Mouse (Mus musculus): ENCODE data around the gene 4932438H23Rik. TPM values are rescaled to one million over a fixed set of nuclear protein-coding genes. Genes with fewer than 3 reads are reported as not detected.

The 4932438H23Rik gene
- polyA plus RNA-seq (2014; fragmentation: Nextera tagmentation; extraction: Ambion mirVana), result 0.48 and 1.0 TPM in 2 replicates

GRCm38 (mm10) chr16:91095022-91095421, at the start of gene 4932438H23Rik:
TSS of gene 4932438H23Rik (minus strand) at chr16:91095122.
- Histone ChIP-seq H3K9me3 (replicated peaks; ENCODE audit: control insufficient read depth, low read length) (no peaks in the 10 kb centered on the region), H3K4me2 (ENCODE audit: low read length) (no peak within 1 kb of the TSS), H3K36me3 (ENCODE audit: control insufficient read depth, insufficient read depth, low read length) (no peaks in the 10 kb centered on the region), H3K27me3 (replicated peaks; ENCODE audit: control insufficient read depth, insufficient read depth, low read length) (no peaks in the 10 kb centered on the region), H3K9ac (ENCODE audit: low read length) (no peak within 1 kb of the TSS), H3K27ac (ENCODE audit: low read depth, low read length) (no peak within 1 kb of the TSS), H3K4me3 (ENCODE audit: low read depth, low read length) (no peak within 1 kb of the TSS), H3K4me1 (ENCODE audit: control insufficient read depth, insufficient read depth, low read length) (peaks cover 14% of the 10 kb centered on the region)
- WGBS, result 90% methylated on average over 8 of the region's 8 CpGs
- ATAC-seq (no peak), DNase-seq (ENCODE audit: low spot score) (no peak)

GRCm38 (mm10) chr16:91140991-91141630, 46.2 kb upstream of the 4932438H23Rik start:
- ATAC-seq (peak; percentile 35; the same call in 1 of the 2 replicates), DNase-seq (ENCODE audit: low spot score) (peak; percentile 57)
- Histone ChIP-seq H3K4me2 (ENCODE audit: low read length) (peak overlapping the region; percentile 28), H3K27ac (ENCODE audit: low read depth, low read length) (peak overlapping the region; percentile 82), H3K9ac (ENCODE audit: low read length) (no peak overlapping the region; the same call in 1 of the 2 replicates), H3K4me1 (ENCODE audit: control insufficient read depth, insufficient read depth, low read length) (peaks cover 27% of the 10 kb centered on the region), H3K9me3 (replicated peaks; ENCODE audit: control insufficient read depth, low read length) (peaks cover 9% of the 10 kb centered on the region; the same call in 1 of the 2 replicates), H3K4me3 (ENCODE audit: low read depth, low read length) (no peak overlapping the region), H3K36me3 (ENCODE audit: control insufficient read depth, insufficient read depth, low read length) (no peaks in the 10 kb centered on the region), H3K27me3 (replicated peaks; ENCODE audit: control insufficient read depth, insufficient read depth, low read length) (no peaks in the 10 kb centered on the region)
- 6% methylated on average over 20 of the region's 20 CpGs for WGBS

- peak overlapping the region; percentile 33 for H3K4me2 ChIP-seq (ENCODE audit: low read length)
- WGBS, result 2% methylated on average over 10 of the region's 10 CpGs
- no peak overlapping the region for H3K9ac ChIP-seq (ENCODE audit: low read length)
- no peaks in the 10 kb centered on the region for H3K36me3 ChIP-seq (ENCODE audit: control insufficient read depth, insufficient read depth, low read length)
- peak; percentile 96 for ATAC-seq
- H3K9me3 ChIP-seq (replicated peaks; ENCODE audit: control insufficient read depth, low read length), result peaks cover 9% of the 10 kb centered on the region; the same call in 1 of the 2 replicates
- peaks cover 27% of the 10 kb centered on the region for H3K4me1 ChIP-seq (ENCODE audit: control insufficient read depth, insufficient read depth, low read length)
- H3K4me3 ChIP-seq (ENCODE audit: low read depth, low read length), result no peak overlapping the region
- DNase-seq (ENCODE audit: low spot score), result peak; percentile 97
- H3K27ac ChIP-seq (ENCODE audit: low read depth, low read length), result peak overlapping the region; percentile 91
- no peaks in the 10 kb centered on the region for H3K27me3 ChIP-seq (replicated peaks; ENCODE audit: control insufficient read depth, insufficient read depth, low read length)
These were observed 45.5 kb upstream of the 4932438H23Rik start for GRCm38 (mm10) chr16:91140457-91140856.

- DNase-seq (ENCODE audit: low spot score) (no peak), ATAC-seq (peak; percentile 61)
- peaks cover 6% of the 10 kb centered on the region; the same call in 1 of the 2 replicates for H3K9me3 ChIP-seq (replicated peaks; ENCODE audit: control insufficient read depth, low read length)
- peak overlapping the region; percentile 91 for H3K27ac ChIP-seq (ENCODE audit: low read depth, low read length)
- H3K27me3 ChIP-seq (replicated peaks; ENCODE audit: control insufficient read depth, insufficient read depth, low read length), result no peaks in the 10 kb centered on the region
- H3K4me3 ChIP-seq (ENCODE audit: low read depth, low read length), result no peak overlapping the region
- under 1% methylated on average over 13 of the region's 13 CpGs for WGBS
- peak overlapping the region; percentile 33 for H3K4me2 ChIP-seq (ENCODE audit: low read length)
- no peaks in the 10 kb centered on the region for H3K36me3 ChIP-seq (ENCODE audit: control insufficient read depth, insufficient read depth, low read length)
- H3K4me1 ChIP-seq (ENCODE audit: control insufficient read depth, insufficient read depth, low read length), result peaks cover 27% of the 10 kb centered on the region
- H3K9ac ChIP-seq (ENCODE audit: low read length), result no peak overlapping the region
These were observed 45.1 kb upstream of the 4932438H23Rik start for GRCm38 (mm10) chr16:91140056-91140455.

- peak overlapping the region; percentile 33 for H3K4me2 ChIP-seq (ENCODE audit: low read length)
- WGBS, result 8% methylated on average over 10 of the region's 10 CpGs
These were observed 44.6 kb upstream of the 4932438H23Rik start for GRCm38 (mm10) chr16:91139481-91139880.

GRCm38 (mm10) chr16:91138736-91139135, 43.8 kb upstream of the 4932438H23Rik start:
- ATAC-seq, result no peak
- H3K4me2 ChIP-seq (ENCODE audit: low read length), result no peak overlapping the region
- no peaks in the 10 kb centered on the region for H3K27me3 ChIP-seq (replicated peaks; ENCODE audit: control insufficient read depth, insufficient read depth, low read length)
- peak; percentile 20 for DNase-seq (ENCODE audit: low spot score)
- peaks cover 27% of the 10 kb centered on the region for H3K4me1 ChIP-seq (ENCODE audit: control insufficient read depth, insufficient read depth, low read length)
- H3K27ac ChIP-seq (ENCODE audit: low read depth, low read length), result peak overlapping the region; percentile 91; the same call in 1 of the 2 replicates
- H3K9me3 ChIP-seq (replicated peaks; ENCODE audit: control insufficient read depth, low read length), result 0 out of 2 replicates have a peak, but pooled peaks cover 5% of the 10 kb centered on the region
- H3K4me3 ChIP-seq (ENCODE audit: low read depth, low read length), result no peak overlapping the region
- no peak overlapping the region for H3K9ac ChIP-seq (ENCODE audit: low read length)
- 77% methylated on average over 3 of the region's 3 CpGs for whole genome bisulfite sequencing
- H3K36me3 ChIP-seq (ENCODE audit: control insufficient read depth, insufficient read depth, low read length), result no peaks in the 10 kb centered on the region

More at GRCm38 (mm10) chr16:91139481-91139880, 44.6 kb upstream of the 4932438H23Rik start:
- Histone ChIP-seq H3K27me3 (replicated peaks; ENCODE audit: control insufficient read depth, insufficient read depth, low read length) (no peaks in the 10 kb centered on the region), H3K9ac (ENCODE audit: low read length) (peak overlapping the region; percentile 45; the same call in 1 of the 2 replicates), H3K4me3 (ENCODE audit: low read depth, low read length) (no peak overlapping the region), H3K27ac (ENCODE audit: low read depth, low read length) (peak overlapping the region; percentile 91), H3K9me3 (replicated peaks; ENCODE audit: control insufficient read depth, low read length) (0 out of 2 replicates have a peak, but pooled peaks cover 5% of the 10 kb centered on the region), H3K36me3 (ENCODE audit: control insufficient read depth, insufficient read depth, low read length) (no peaks in the 10 kb centered on the region), H3K4me1 (ENCODE audit: control insufficient read depth, insufficient read depth, low read length) (peaks cover 27% of the 10 kb centered on the region)
- DNase-seq (ENCODE audit: low spot score), result peak; percentile 66
- ATAC-seq, result peak; percentile 43

GRCm38 (mm10) chr16:91138151-91138550, 43.2 kb upstream of the 4932438H23Rik start:
- 88% methylated on average over 7 of the region's 7 CpGs for WGBS
- no peak overlapping the region for H3K27ac ChIP-seq (ENCODE audit: low read depth, low read length)

GRCm38 (mm10) chr16:91136607-91137006, 41.7 kb upstream of the 4932438H23Rik start:
- DNase-seq (ENCODE audit: low spot score) (no peak), ATAC-seq (no peak)
- H3K4me2 ChIP-seq (ENCODE audit: low read length), result no peak overlapping the region
- H3K27me3 ChIP-seq (replicated peaks; ENCODE audit: control insufficient read depth, insufficient read depth, low read length), result no peaks in the 10 kb centered on the region
- H3K4me3 ChIP-seq (ENCODE audit: low read depth, low read length), result no peak overlapping the region
- 85% methylated on average over 3 of the region's 3 CpGs for WGBS
- H3K36me3 ChIP-seq (ENCODE audit: control insufficient read depth, insufficient read depth, low read length), result no peaks in the 10 kb centered on the region
- H3K9ac ChIP-seq (ENCODE audit: low read length), result no peak overlapping the region
- peaks cover 21% of the 10 kb centered on the region for H3K4me1 ChIP-seq (ENCODE audit: control insufficient read depth, insufficient read depth, low read length)
- no peaks in the 10 kb centered on the region for H3K9me3 ChIP-seq (replicated peaks; ENCODE audit: control insufficient read depth, low read length)
- no peak overlapping the region for H3K27ac ChIP-seq (ENCODE audit: low read depth, low read length)

More at GRCm38 (mm10) chr16:91138151-91138550, 43.2 kb upstream of the 4932438H23Rik start:
- no peak overlapping the region for H3K4me3 ChIP-seq (ENCODE audit: low read depth, low read length)
- H3K4me1 ChIP-seq (ENCODE audit: control insufficient read depth, insufficient read depth, low read length), result peaks cover 27% of the 10 kb centered on the region
- ATAC-seq, result no peak
- H3K9ac ChIP-seq (ENCODE audit: low read length), result no peak overlapping the region
- H3K27me3 ChIP-seq (replicated peaks; ENCODE audit: control insufficient read depth, insufficient read depth, low read length), result no peaks in the 10 kb centered on the region
- H3K36me3 ChIP-seq (ENCODE audit: control insufficient read depth, insufficient read depth, low read length), result no peaks in the 10 kb centered on the region
- DNase-seq (ENCODE audit: low spot score), result no peak
- no peak overlapping the region for H3K4me2 ChIP-seq (ENCODE audit: low read length)
- H3K9me3 ChIP-seq (replicated peaks; ENCODE audit: control insufficient read depth, low read length), result 0 out of 2 replicates have a peak, but pooled peaks cover 1% of the 10 kb centered on the region

- H3K27me3 ChIP-seq (replicated peaks; ENCODE audit: control insufficient read depth, insufficient read depth, low read length), result 0 out of 2 replicates have a peak, but pooled peaks cover 2% of the 10 kb centered on the region
- H3K4me3 ChIP-seq (ENCODE audit: low read depth, low read length), result no peak overlapping the region
- DNase-seq (ENCODE audit: low spot score) (no peak), ATAC-seq (no peak)
- WGBS, result 91% methylated on average over 15 of the region's 15 CpGs
- peaks cover 3% of the 10 kb centered on the region for H3K4me1 ChIP-seq (ENCODE audit: control insufficient read depth, insufficient read depth, low read length)
- H3K9ac ChIP-seq (ENCODE audit: low read length), result no peak overlapping the region
- H3K27ac ChIP-seq (ENCODE audit: low read depth, low read length), result no peak overlapping the region
- no peaks in the 10 kb centered on the region for H3K36me3 ChIP-seq (ENCODE audit: control insufficient read depth, insufficient read depth, low read length)
- H3K4me2 ChIP-seq (ENCODE audit: low read length), result no peak overlapping the region
- no peaks in the 10 kb centered on the region for H3K9me3 ChIP-seq (replicated peaks; ENCODE audit: control insufficient read depth, low read length)
These were observed 35.0 kb upstream of the 4932438H23Rik start for GRCm38 (mm10) chr16:91129916-91130315.
